Mouse (Mus musculus) ES-Bruce4 (cell line): ENCODE data around the gene Xntrpc.

Experiments used
- CTCF ChIP-seq: IDR thresholded peaks from one replicate; pipeline ENCODE4 v1.8.1; 2011; ENCODE audit warnings: low read depth, low read length
- POLR2A ChIP-seq: IDR thresholded peaks from one replicate; pipeline ENCODE4 v1.8.1; 2011; ENCODE audit warnings: low read length; ENCODE audit not compliant: insufficient read depth

DNA sequence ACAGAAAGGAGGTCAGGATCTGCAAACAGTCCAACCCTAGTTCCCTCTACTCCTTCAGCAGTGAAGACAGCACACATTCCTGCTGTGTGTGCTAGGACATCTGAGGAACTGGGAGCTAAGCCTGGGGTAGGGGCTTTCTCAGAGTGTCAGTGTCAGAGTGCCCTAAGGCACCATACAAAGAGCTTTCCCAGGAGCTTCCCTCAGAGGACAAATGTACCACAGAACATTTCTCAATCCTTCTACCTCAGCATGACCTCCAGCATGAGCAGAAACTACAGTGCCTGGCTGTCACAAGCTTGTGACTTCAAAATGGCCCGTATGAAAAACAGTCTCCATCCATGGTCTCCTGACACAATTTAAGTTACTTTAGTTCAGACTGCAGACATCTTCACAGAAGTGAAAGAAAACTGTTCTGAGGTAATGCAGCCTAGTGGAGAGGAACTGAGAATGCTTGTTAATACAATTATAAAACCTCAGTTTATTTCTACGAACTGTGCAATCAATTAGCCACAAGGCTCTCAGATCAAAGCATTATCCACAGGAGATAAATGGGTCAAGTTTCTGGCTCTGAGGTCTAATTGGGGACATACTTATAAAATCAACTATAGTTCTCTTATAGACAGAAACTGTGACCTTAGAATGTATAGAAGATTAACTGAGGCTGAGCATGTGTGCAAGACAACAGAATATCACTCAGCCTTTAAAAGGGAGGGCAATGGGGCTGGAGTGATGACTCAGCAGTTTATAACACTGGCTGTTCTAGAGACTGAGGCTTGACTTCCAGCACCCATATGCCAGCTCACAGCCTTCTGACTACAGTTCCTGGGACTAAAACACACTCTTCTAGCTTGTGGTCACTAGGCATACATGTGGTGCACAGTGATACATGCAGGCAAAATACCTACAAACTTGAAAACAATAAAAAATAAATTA is 40.1 kb upstream of the Xntrpc start:
- TF ChIP-seq POLR2A (no peak), CTCF (no peak)
